Mouse (Mus musculus) stomach, embryonic 15.5 days (tissue): Measurements from ENCODE around the gene Klc1. TPM values are rescaled to one million over a fixed set of nuclear protein-coding genes. Genes with fewer than 3 reads are reported as not detected.

ENCODE experiments used
- ATAC-seq: fragments of 200-750 bp; cut with Nextera tagmentation; 2 replicates; pipeline ENCODE4 v1.8.0; 2017; ENCODE audit warnings: low read depth, moderate number of reproducible peaks, moderate TSS enrichment; ENCODE audit not compliant: insufficient read depth, low FRiP score
- H3K27ac ChIP-seq: fragments of 300-500 bp; sonication (generic); 2 replicates; pipeline ENCODE4 v1.5.1; 2015; ENCODE audit warnings: mild to moderate bottlenecking, inconsistent platforms
- H3K27me3 ChIP-seq: fragments of 300-500 bp; sonication (generic); replicated peaks from 2 replicates; pipeline ENCODE4 v1.6.1; 2015; ENCODE audit warnings: inconsistent platforms
- H3K36me3 ChIP-seq: fragments of 300-500 bp; sonication (generic); 2 replicates; pipeline ENCODE4 v1.6.1; 2015; ENCODE audit warnings: inconsistent platforms
- H3K4me1 ChIP-seq: fragments of 300-500 bp; sonication (generic); 2 replicates; pipeline ENCODE4 v1.6.1; 2015; ENCODE audit warnings: inconsistent platforms
- H3K4me2 ChIP-seq: fragments of 300-500 bp; sonication (generic); 2 replicates; pipeline ENCODE4 v1.6.1; 2015; ENCODE audit warnings: mild to moderate bottlenecking, inconsistent platforms
- H3K4me3 ChIP-seq: fragments of 300-500 bp; sonication (generic); replicated peaks from 2 replicates; pipeline ENCODE4 v1.5.1; 2015; ENCODE audit warnings: inconsistent platforms
- H3K9ac ChIP-seq: fragments of 300-500 bp; sonication (generic); 2 replicates; pipeline ENCODE4 v1.6.1; 2015; ENCODE audit warnings: inconsistent platforms
- H3K9me3 ChIP-seq: fragments of 300-500 bp; sonication (generic); 2 replicates; pipeline ENCODE4 v1.6.1; 2016; ENCODE audit warnings: inconsistent platforms
- WGBS: fragments of 180-500 bp; shearing (Covaris S2); methylation state at CpG from one replicate; pipeline ENCODE4 v1.1.7; 2015; 5-methylcytosine and 5-hydroxymethylcytosine counted together
- polyA plus RNA-seq: library from polyadenylated mRNA; unstranded; fragments of >200 nt; fragmentation: Nextera tagmentation; extraction: Ambion mirVana; gene quantifications from 2 replicates; pipeline ENCODE4 v1.2.1, GENCODE M21; 2015

Gene Klc1
- polyA plus RNA-seq, 1 experiment from 2014 or later, result 113 TPM

DNA sequence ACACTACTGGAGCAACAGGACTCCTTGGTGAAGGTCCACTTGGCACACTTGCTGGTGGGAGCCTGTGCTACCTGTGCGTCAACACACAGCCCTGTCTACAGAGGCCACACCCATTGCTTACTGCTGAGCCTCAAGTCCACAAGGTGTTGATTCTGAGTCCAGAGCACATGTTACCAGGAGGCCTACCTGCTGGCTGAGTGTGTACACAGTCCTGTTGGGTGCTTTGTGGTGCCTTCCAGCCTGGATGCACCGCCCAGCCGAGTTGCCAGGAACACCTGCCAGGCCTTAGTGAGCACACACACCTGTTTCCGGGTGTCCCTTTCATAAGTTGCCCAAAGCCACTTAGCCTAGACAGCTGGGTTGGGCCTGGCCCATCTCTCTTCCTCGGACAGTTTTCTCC is 44.9 kb downstream of the Klc1 start:
- Histone ChIP-seq H3K9ac (no peak overlapping the region), H3K4me3 (no peak overlapping the region), H3K9me3 (no peaks in the 10 kb centered on the region), H3K36me3 (peaks cover 51% of the 10 kb centered on the region), H3K4me2 (no peak overlapping the region), H3K4me1 (no peaks in the 10 kb centered on the region), H3K27ac (peak overlapping the region; percentile 7; the same call in 1 of the 2 replicates), H3K27me3 (no peaks in the 10 kb centered on the region)
- WGBS, result 58% methylated on average over 5 of the region's 5 CpGs
- peak; percentile 60; the same call in 1 of the 2 replicates for ATAC-seq

DNA sequence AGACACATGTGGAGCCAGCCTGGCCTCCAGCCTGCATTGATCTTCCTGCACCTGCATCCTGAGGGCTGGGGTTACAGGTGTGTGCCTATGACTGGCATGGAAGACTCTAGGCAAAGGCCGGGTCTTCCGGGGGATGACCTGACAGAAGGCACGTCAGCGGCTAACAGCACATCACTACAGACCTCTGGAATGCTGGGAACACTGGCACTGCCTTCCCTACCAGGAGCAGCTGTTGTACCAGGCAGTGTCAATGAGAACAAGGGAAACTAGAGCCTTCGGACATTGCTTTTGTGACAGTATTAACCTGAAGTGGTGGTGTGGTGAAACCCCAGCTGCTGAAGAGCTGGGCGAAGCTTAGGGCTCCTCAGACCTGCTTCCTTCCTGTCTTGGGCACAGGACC is 50.1 kb downstream of the Klc1 start:
- no peaks in the 10 kb centered on the region for H3K27me3 ChIP-seq
- ATAC-seq, result no peak
- H3K36me3 ChIP-seq, result peaks cover 27% of the 10 kb centered on the region
- H3K4me3 ChIP-seq, result no peak overlapping the region
- H3K4me2 ChIP-seq, result no peak overlapping the region
- H3K9ac ChIP-seq, result no peak overlapping the region
- peaks cover 25% of the 10 kb centered on the region for H3K4me1 ChIP-seq
- H3K9me3 ChIP-seq, result no peaks in the 10 kb centered on the region
- 87% methylated on average over 6 of the region's 6 CpGs for WGBS
- no peak overlapping the region for H3K27ac ChIP-seq

DNA sequence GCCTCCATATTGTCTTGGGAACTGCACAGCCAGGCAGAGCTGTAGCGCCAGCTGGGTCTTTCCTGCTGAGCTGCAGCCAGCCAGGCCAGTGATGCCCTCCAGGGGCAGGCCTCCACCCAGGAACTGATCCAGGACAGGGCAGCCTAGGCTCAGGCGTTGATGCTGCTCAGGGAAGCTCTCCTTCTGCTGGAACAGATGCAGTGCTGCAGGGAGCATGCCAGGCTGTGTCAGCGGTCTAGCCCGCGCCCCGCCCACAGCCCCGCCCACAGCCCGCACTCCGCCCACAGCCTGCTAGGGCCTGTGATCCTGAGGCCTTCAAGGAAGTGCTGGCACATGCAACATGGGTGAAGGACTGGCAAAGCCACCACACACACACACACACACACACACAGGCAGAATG is 51.1 kb downstream of the Klc1 start:
- peak overlapping the region; percentile 70 for H3K27ac ChIP-seq
- H3K4me3 ChIP-seq, result no peak overlapping the region
- H3K9ac ChIP-seq, result no peak overlapping the region
- peaks cover 19% of the 10 kb centered on the region for H3K36me3 ChIP-seq
- ATAC-seq, result peak; percentile 32; the same call in 1 of the 2 replicates
- H3K4me1 ChIP-seq, result peaks cover 26% of the 10 kb centered on the region
- 6% methylated on average over 8 of the region's 9 CpGs for WGBS
- no peaks in the 10 kb centered on the region for H3K27me3 ChIP-seq
- peak overlapping the region; percentile 27; the same call in 1 of the 2 replicates for H3K4me2 ChIP-seq
- no peaks in the 10 kb centered on the region for H3K9me3 ChIP-seq

GRCm38 (mm10) chr12:111812075-111812474 is 53.4 kb downstream of the Klc1 start:
- ATAC-seq, result no peak
- no peak overlapping the region for H3K27ac ChIP-seq
- no peak overlapping the region for H3K4me2 ChIP-seq
- H3K4me3 ChIP-seq, result no peak overlapping the region
- H3K9me3 ChIP-seq, result no peaks in the 10 kb centered on the region
- H3K36me3 ChIP-seq, result 0 out of 2 replicates have a peak, but pooled peaks cover 6% of the 10 kb centered on the region
- H3K9ac ChIP-seq, result no peak overlapping the region
- H3K4me1 ChIP-seq, result peaks cover 48% of the 10 kb centered on the region
- WGBS, result 83% methylated on average over 13 of the region's 13 CpGs
- no peaks in the 10 kb centered on the region for H3K27me3 ChIP-seq

DNA sequence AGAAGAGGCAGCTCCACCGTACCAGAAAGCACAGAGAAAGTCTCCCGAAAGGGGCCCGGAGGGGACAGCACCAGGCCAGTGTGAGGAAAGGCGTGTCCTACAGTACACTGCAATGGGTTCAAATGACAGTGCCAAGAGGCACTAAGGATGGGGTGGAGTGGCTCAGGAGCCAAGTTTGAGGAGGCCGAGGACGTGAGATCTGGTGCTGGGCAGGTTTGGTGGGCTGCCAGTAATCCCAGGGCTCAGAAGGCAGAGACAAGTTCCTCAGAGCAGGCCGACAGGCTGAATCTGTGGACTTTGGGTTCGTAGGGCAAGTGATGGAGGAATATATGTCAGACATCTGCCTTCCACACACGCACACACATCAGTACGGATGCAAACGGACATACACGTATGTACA is 54.0 kb downstream of the Klc1 start:
- H3K4me2 ChIP-seq, result peak overlapping the region; percentile 90
- H3K27me3 ChIP-seq, result no peaks in the 10 kb centered on the region
- H3K27ac ChIP-seq, result no peak overlapping the region
- peak overlapping the region; percentile 55 for H3K9ac ChIP-seq
- no peaks in the 10 kb centered on the region for H3K9me3 ChIP-seq
- ATAC-seq, result no peak
- peaks cover 51% of the 10 kb centered on the region for H3K4me1 ChIP-seq
- 0 out of 2 replicates have a peak, but pooled peaks cover 3% of the 10 kb centered on the region for H3K36me3 ChIP-seq
- H3K4me3 ChIP-seq, result peak overlapping the region; percentile 67
- WGBS, result 67% methylated on average over 12 of the region's 12 CpGs

DNA sequence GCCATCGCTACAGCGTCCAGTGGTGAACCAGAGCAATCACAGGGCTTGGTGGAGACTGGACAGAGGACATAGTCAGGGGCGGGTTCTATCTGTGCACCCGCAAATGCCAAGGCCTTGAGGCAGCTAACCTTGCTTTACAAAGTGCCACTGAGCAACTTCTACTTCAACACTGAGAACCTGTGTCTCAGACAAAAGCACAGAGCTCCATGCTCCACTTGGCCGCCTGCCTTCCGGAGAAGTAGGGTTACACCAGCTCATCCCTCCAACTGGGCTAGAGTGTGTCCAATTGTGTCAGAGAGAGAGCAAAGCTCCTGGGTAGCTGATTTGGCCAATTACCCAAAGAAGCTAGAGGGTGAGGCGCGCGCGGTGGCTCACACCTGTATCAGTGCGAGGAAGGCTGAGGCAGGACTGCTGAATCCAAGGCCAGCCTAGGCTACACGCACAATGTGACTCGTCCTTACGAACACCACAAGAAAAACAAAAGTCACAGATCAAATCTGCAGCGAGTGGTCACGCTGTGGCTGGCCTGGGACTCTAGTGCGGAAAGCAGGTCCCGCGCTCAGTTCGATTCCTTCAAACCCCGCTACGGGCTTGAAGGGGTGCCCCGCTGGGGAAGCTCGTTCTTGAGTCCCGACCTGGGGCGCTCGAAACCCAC is 54.6 kb downstream of the Klc1 start:
- H3K9ac ChIP-seq, result peak overlapping the region; percentile 55
- 0 out of 2 replicates have a peak overlapping the region, but pooled peaks have one; percentile 52 for H3K27ac ChIP-seq
- ATAC-seq, result no peak
- H3K36me3 ChIP-seq, result no peaks in the 10 kb centered on the region
- H3K4me1 ChIP-seq, result peaks cover 53% of the 10 kb centered on the region
- H3K4me2 ChIP-seq, result peak overlapping the region; percentile 90
- 3% methylated on average over 27 of the region's 27 CpGs for WGBS
- H3K9me3 ChIP-seq, result no peaks in the 10 kb centered on the region
- H3K4me3 ChIP-seq, result peak overlapping the region; percentile 67
- H3K27me3 ChIP-seq, result no peaks in the 10 kb centered on the region

- H3K9me3 ChIP-seq, result no peaks in the 10 kb centered on the region
- no peaks in the 10 kb centered on the region for H3K27me3 ChIP-seq
- ATAC-seq, result peak; percentile 97
- H3K4me2 ChIP-seq, result peak within 1 kb of the TSS; percentile 90
- peaks cover 58% of the 10 kb centered on the region for H3K4me1 ChIP-seq
- peak within 1 kb of the TSS; percentile 63 for H3K9ac ChIP-seq
- under 1% methylated on average over 86 of the region's 87 CpGs for WGBS
- H3K27ac ChIP-seq, result peak within 1 kb of the TSS; percentile 93
- peak within 1 kb of the TSS; percentile 67 for H3K4me3 ChIP-seq
- H3K36me3 ChIP-seq, result no peaks in the 10 kb centered on the region
These were observed 55.3 kb downstream of the Klc1 start, which contains the start of the genes Xrcc3 and Zfyve21 for GRCm38 (mm10) chr12:111813766-111814617. TSS of gene Xrcc3 (minus strand) at chr12:111813873. TSS of gene Zfyve21 (plus strand) at chr12:111814170.

DNA sequence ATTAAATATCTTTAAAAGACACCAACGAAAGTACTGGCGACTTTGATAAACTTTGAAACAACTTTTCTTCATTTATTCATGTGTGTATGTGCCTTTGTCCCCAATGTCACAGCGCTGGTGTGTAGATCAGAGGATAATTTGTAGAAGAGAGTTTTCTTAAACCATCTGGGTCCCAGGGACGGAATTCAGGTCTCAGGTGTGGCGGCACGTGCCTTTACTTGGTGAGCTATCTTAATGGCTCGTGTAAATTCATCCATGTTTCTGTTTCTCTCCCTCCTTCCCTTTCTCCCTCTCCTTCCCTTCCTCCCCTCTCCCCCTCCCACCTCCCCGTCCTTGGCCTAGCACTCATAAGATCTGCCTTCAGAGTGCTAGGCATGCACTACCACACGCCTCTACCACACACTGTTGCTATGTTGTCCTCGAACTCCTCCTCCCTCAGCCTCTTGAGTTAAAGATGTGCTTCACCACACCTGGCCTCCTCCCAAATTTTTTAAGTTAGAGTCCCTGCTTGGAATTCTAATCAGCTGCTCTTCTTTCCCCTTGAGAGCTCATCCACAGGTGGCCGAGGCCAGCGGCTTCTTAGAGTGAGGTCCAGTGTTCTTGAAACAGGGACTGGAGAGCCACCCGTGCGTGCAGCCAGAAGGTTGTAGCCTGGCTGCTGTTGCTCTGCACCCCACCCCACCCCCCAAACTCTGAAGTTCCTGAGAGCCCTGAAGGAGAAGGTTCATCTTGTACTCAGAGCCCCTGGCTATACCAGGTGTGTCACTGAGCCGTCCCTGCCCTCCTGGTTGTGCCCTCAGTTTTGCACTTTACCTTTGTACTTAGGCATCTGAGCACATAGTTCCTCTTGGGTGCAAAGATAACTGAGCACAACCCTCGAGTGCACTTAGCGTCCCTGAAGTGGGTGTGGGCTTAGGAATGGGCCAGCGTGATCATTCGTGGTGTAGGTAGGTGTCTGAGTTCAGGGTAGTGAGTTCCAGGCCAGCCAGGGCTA is 56.4 kb downstream of the Klc1 start:
- Histone ChIP-seq H3K4me3 (peak overlapping the region; percentile 67), H3K27me3 (no peaks in the 10 kb centered on the region), H3K27ac (peak overlapping the region; percentile 93), H3K9ac (peak overlapping the region; percentile 63), H3K36me3 (no peaks in the 10 kb centered on the region), H3K4me2 (peak overlapping the region; percentile 76), H3K4me1 (peaks cover 55% of the 10 kb centered on the region), H3K9me3 (no peaks in the 10 kb centered on the region)
- no peak for ATAC-seq
- WGBS, result 19% methylated on average over 19 of the region's 19 CpGs

GRCm38 (mm10) chr12:111816528-111816927 is 57.9 kb downstream of the Klc1 start:
- Histone ChIP-seq H3K4me2 (peak overlapping the region; percentile 76), H3K4me3 (peak overlapping the region; percentile 67), H3K9me3 (no peaks in the 10 kb centered on the region), H3K36me3 (0 out of 2 replicates have a peak, but pooled peaks cover 2% of the 10 kb centered on the region), H3K4me1 (peaks cover 57% of the 10 kb centered on the region), H3K27ac (peak overlapping the region; percentile 61), H3K27me3 (no peaks in the 10 kb centered on the region), H3K9ac (no peak overlapping the region)
- no peak for ATAC-seq
- WGBS, result 51% methylated on average over 13 of the region's 13 CpGs

- no peak overlapping the region for H3K9ac ChIP-seq
- 51% methylated on average over 9 of the region's 9 CpGs for WGBS
- H3K4me3 ChIP-seq, result peak overlapping the region; percentile 67
- H3K27me3 ChIP-seq, result no peaks in the 10 kb centered on the region
- no peaks in the 10 kb centered on the region for H3K9me3 ChIP-seq
- H3K4me2 ChIP-seq, result peak overlapping the region; percentile 76
- peak overlapping the region; percentile 61 for H3K27ac ChIP-seq
- peak; percentile 3; the same call in 1 of the 2 replicates for ATAC-seq
- peaks cover 57% of the 10 kb centered on the region for H3K4me1 ChIP-seq
- 0 out of 2 replicates have a peak, but pooled peaks cover 2% of the 10 kb centered on the region for H3K36me3 ChIP-seq
These were observed 58.3 kb downstream of the Klc1 start for GRCm38 (mm10) chr12:111816967-111817366.

- H3K4me3 ChIP-seq, result no peak overlapping the region
- no peaks in the 10 kb centered on the region for H3K9me3 ChIP-seq
- 0 out of 2 replicates have a peak, but pooled peaks cover 2% of the 10 kb centered on the region for H3K36me3 ChIP-seq
- no peak overlapping the region for H3K27ac ChIP-seq
- 66% methylated on average over 8 of the region's 8 CpGs for WGBS
- no peaks in the 10 kb centered on the region for H3K27me3 ChIP-seq
- H3K4me2 ChIP-seq, result no peak overlapping the region
- no peak overlapping the region for H3K9ac ChIP-seq
- peaks cover 50% of the 10 kb centered on the region for H3K4me1 ChIP-seq
- no peak for ATAC-seq
These were observed 59.3 kb downstream of the Klc1 start for GRCm38 (mm10) chr12:111817991-111818390.
